ENCODE assay signal across 19 mouse cellular contexts in the genomic region with DNA sequence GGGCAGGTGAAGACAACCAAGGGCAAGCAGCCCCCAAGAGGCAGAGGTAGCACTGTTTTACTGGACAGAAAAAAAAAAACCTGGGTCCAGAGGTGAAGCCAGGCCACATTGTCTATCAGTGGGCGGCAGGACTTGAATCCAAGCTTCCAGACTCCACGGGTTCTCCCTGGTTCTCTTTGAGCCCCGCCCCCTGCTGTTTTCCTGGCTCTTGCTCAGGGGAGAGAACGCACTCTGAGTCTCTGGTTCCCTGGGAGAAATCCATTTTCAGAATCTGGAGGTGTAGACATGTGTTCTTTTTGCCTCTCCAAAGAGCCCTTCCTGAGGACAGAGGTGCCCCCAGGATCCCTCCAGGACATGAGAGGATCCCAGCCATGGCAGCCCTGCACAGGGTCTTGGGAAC. TPM values are rescaled to one million over a fixed set of nuclear protein-coding genes. Genes with fewer than 3 reads are reported as not detected.
DNase-seq lines count a peak whose midpoint lies in the region; ATAC-seq lines count a peak whose summit lies in the region.
"Had no signal": no experiment of that assay in that cellular context is flagged by ENCODE, and none has a peak within 500 bp of the region (broad histone marks: within the 10 kb centered on the region; RNA-seq: fewer than 3 reads in every experiment).

No protein-coding gene starts in this region.

- no peak for ATAC-seq in activated CD4-positive, CD25-positive, alpha-beta regulatory T cell, adult 4 months
- ATAC-seq: CD4-positive, CD25-positive, alpha-beta regulatory T cell, adult 4 months; forebrain, embryonic 16.5 days had no signal

- intact Hi-C loops in gastrocnemius, postnatal 14 days (cut with DNase I; ENCODE audit: low total_unique reads), result no loop called here
- intact Hi-C loops in left cerebral cortex, postnatal 36 days (cut with DNase I), result no loop called here

- DNase-seq in gastrocnemius, postnatal 14 days, result peak; percentile 14
- DNase-seq in gastrocnemius, postnatal 25 days, result no peak
- DNase-seq in right cerebral cortex, adult 2 months (ENCODE audit: low spot score in 2 of 2), result peak; percentile 43 to 51
- DNase-seq in right cerebral cortex, postnatal 25 days, result no peak
- DNase-seq in left cerebral cortex, postnatal 36 days (ENCODE audit: low spot score in 2 of 2), result peak; percentile 41 to 55
- no peak for DNase-seq in retina, embryonic 14.5 days (ENCODE audit: low spot score)
- DNase-seq: adrenal gland, postnatal 14 days; B cell, adult 2 months; cerebellum, adult 18-20 months; cerebellum, adult 9-11 months; cerebellum, postnatal 36 days; gastrocnemius, postnatal 10 days had no signal

RNA-seq across cellular contexts. Expression of gene Dio3, which starts 9.2 kb away (rescaled TPM):
- total RNA-seq in gastrocnemius, postnatal 14 days (2021), result under 1 TPM; 0.27 to 0.29 TPM
- under 1 TPM in 1 of 2 experiments, not detected in 1; 0.21 TPM for total RNA-seq in gastrocnemius, postnatal 25 days (2021)
- 1 to 10 TPM; 1.8 to 2.8 TPM for total RNA-seq in left cerebral cortex, postnatal 36 days (2021)
- not detected for polyA plus RNA-seq in activated CD4-positive, CD25-positive, alpha-beta regulatory T cell, adult 4 months (2017; shearing (Covaris generic))
- total RNA-seq: granulocyte monocyte progenitor cell, adult 5-6 weeks; heart, adult 8-10 months; heart, postnatal 25 days had no signal
- polyA plus RNA-seq: CD4-positive, CD25-positive, alpha-beta regulatory T cell, adult 4 months; G1E had no signal

Comparison
In these comparisons a context has a peak if more than half of its experiments do, and no peak if none do; other contexts are left out.
1. DNase-seq: peak in gastrocnemius, postnatal 14 days (single experiment), right cerebral cortex, adult 2 months (2 of 2) and left cerebral cortex, postnatal 36 days (2 of 2); none in gastrocnemius, postnatal 25 days (single experiment), right cerebral cortex, postnatal 25 days (single experiment) and retina, embryonic 14.5 days (single experiment).